Mouse (Mus musculus): Measurements from ENCODE around the gene Ipo8. TPM values are rescaled to one million over a fixed set of nuclear protein-coding genes. Genes with fewer than 3 reads are reported as not detected.

Ipo8 gene
- total and polyA plus RNA-seq, 3 experiments = 23.4 to 28.3 TPM; not detected in 1

GRCm38 (mm10) chr6:148750183-148750582 is 81.1 kb downstream of the Ipo8 start:
- TF ChIP-seq MAX (IDR thresholded peaks at IDR 0.05; ENCODE audit: low read length) = no peak
- no peak for TF ChIP-seq BHLHE40 (IDR thresholded peaks at IDR 0.05; ENCODE audit: borderline replicate concordance, low read depth, low read length)
- TF ChIP-seq ETS1 (IDR thresholded peaks at IDR 0.05; ENCODE audit: low read depth, low read length) = no peak
- no peak for TF ChIP-seq ELF1 (IDR thresholded peaks at IDR 0.05; ENCODE audit: low read depth, low read length)
- TF ChIP-seq TAL1 (IDR thresholded peaks at IDR 0.05; ENCODE audit: low read length) = no peak
- no peak for TF ChIP-seq EP300 (IDR thresholded peaks at IDR 0.05; ENCODE audit: low read depth in 1 of 2, low read length in 2 of 2)
- TF ChIP-seq GATA1 (IDR thresholded peaks at IDR 0.05; ENCODE audit: low read depth, low read length) = no peak
- TF ChIP-seq POLR2AphosphoS2 (IDR thresholded peaks at IDR 0.05; ENCODE audit: low read length) = no peak
- no peak for TF ChIP-seq NELFE (IDR thresholded peaks at IDR 0.05; ENCODE audit: low read depth, low read length)
- TF ChIP-seq CTCF (IDR thresholded peaks at IDR 0.05 in 2 of 3, conservative IDR thresholded peaks at IDR 0.05 in 1 of 3; ENCODE audit: control insufficient read depth in 1 of 3, insufficient read depth in 1 of 3, low read depth in 2 of 3, low read length in 3 of 3, poor library complexity in 1 of 3, severe bottlenecking in 1 of 3) = no peak
- TF ChIP-seq UBTF (IDR thresholded peaks at IDR 0.05; ENCODE audit: borderline replicate concordance, insufficient read depth, low read depth, low read length) = no peak
- no peak for TF ChIP-seq RCOR1 (IDR thresholded peaks at IDR 0.05; ENCODE audit: low read depth, low read length)
- no peak for TF ChIP-seq MYC (IDR thresholded peaks at IDR 0.05; ENCODE audit: low read depth, low read length)
- TF ChIP-seq SMC3 (IDR thresholded peaks at IDR 0.05; ENCODE audit: low read depth, low read length) = no peak
- no peak for TF ChIP-seq ZMIZ1 (IDR thresholded peaks at IDR 0.05; ENCODE audit: low read depth, low read length)
- no peak for TF ChIP-seq CHD1 (IDR thresholded peaks at IDR 0.05; ENCODE audit: low read depth, low read length)
- H3K79me2 ChIP-seq (ENCODE audit: control insufficient read depth, insufficient read depth, low read length, poor library complexity) = no peaks in the 10 kb centered on the region
- no peak overlapping the region for H3K4me3 ChIP-seq (ENCODE audit: control insufficient read depth in 1 of 2, insufficient read depth in 1 of 2, low read depth in 2 of 2, low read length in 2 of 2)
- DNase-seq (ENCODE audit: low read depth, low spot score) = no peak
- peaks cover 2 to 5% of the 10 kb centered on the region in 2 experiments for H3K27me3 ChIP-seq (ENCODE audit: control insufficient read depth in 1 of 2, insufficient read depth in 2 of 2, low read length in 2 of 2)
- no peak overlapping the region for H3K27ac ChIP-seq (ENCODE audit: control insufficient read depth, low read depth, low read length)
- H3K36me3 ChIP-seq (ENCODE audit: control insufficient read depth in 1 of 2, insufficient read depth in 2 of 2, low read length in 2 of 2) = no peaks in the 10 kb centered on the region
- no peak overlapping the region for H3K9ac ChIP-seq (ENCODE audit: control insufficient read depth, low read depth, low read length, poor library complexity, severe bottlenecking)
- H3K9me3 ChIP-seq (replicated peaks; ENCODE audit: insufficient read depth, low read length) = no peaks in the 10 kb centered on the region
- H3K4me1 ChIP-seq (ENCODE audit: control insufficient read depth in 1 of 2, insufficient read depth in 2 of 2, low read length in 2 of 2) = no peaks in the 10 kb centered on the region

- TF ChIP-seq USF1 (IDR thresholded peaks at IDR 0.05; ENCODE audit: low read depth, low read length) (no peak), GATA1 (IDR thresholded peaks at IDR 0.05; ENCODE audit: low read depth, low read length) (no peak), TAL1 (IDR thresholded peaks at IDR 0.05; ENCODE audit: low read length) (no peak), SMC3 (IDR thresholded peaks at IDR 0.05; ENCODE audit: low read depth, low read length) (no peak), CHD2 (IDR thresholded peaks at IDR 0.05; ENCODE audit: low read length) (no peak), CHD1 (IDR thresholded peaks at IDR 0.05; ENCODE audit: low read depth, low read length) (no peak), ETS1 (IDR thresholded peaks at IDR 0.05; ENCODE audit: low read depth, low read length) (no peak), EP300 (IDR thresholded peaks at IDR 0.05; ENCODE audit: low read depth in 1 of 2, low read length in 2 of 2) (no peak), ZMIZ1 (IDR thresholded peaks at IDR 0.05; ENCODE audit: low read depth, low read length) (no peak), POLR2AphosphoS5 (IDR thresholded peaks at IDR 0.05; ENCODE audit: borderline replicate concordance, low read depth, low read length) (no peak), NRF1 (IDR thresholded peaks at IDR 0.05; ENCODE audit: insufficient read depth, low read depth, low read length, poor library complexity, severe bottlenecking) (no peak), GABPA (IDR thresholded peaks at IDR 0.05; ENCODE audit: low read depth, low read length) (no peak), MAX (IDR thresholded peaks at IDR 0.05; ENCODE audit: low read length) (no peak), UBTF (IDR thresholded peaks at IDR 0.05; ENCODE audit: borderline replicate concordance, insufficient read depth, low read depth, low read length) (no peak), MAFK (IDR thresholded peaks at IDR 0.05; ENCODE audit: borderline replicate concordance, low read depth, low read length) (no peak), MAZ (IDR thresholded peaks at IDR 0.05; ENCODE audit: low read depth, low read length) (no peak), ZNF384 (IDR thresholded peaks at IDR 0.05; ENCODE audit: low read depth, low read length) (no peak), RCOR1 (IDR thresholded peaks at IDR 0.05; ENCODE audit: low read depth, low read length) (no peak), NELFE (IDR thresholded peaks at IDR 0.05; ENCODE audit: low read depth, low read length) (no peak), JUND (IDR thresholded peaks at IDR 0.05; ENCODE audit: low read depth, low read length) (no peak)
- no peaks in the 10 kb centered on the region for H3K4me1 ChIP-seq (ENCODE audit: control insufficient read depth in 1 of 2, insufficient read depth in 2 of 2, low read length in 2 of 2)
- no peak for DNase-seq (ENCODE audit: low read depth, low spot score)
- no peaks in the 10 kb centered on the region for H3K36me3 ChIP-seq (ENCODE audit: control insufficient read depth in 1 of 2, insufficient read depth in 2 of 2, low read length in 2 of 2)
- H3K9ac ChIP-seq (ENCODE audit: control insufficient read depth, low read depth, low read length, poor library complexity, severe bottlenecking) = no peak overlapping the region
- H3K79me2 ChIP-seq (ENCODE audit: control insufficient read depth, insufficient read depth, low read length, poor library complexity) = no peaks in the 10 kb centered on the region
- H3K9me3 ChIP-seq (replicated peaks; ENCODE audit: insufficient read depth, low read length) = no peaks in the 10 kb centered on the region
- H3K27ac ChIP-seq (ENCODE audit: control insufficient read depth, low read depth, low read length) = no peak overlapping the region
- peaks cover 0 to 6% of the 10 kb centered on the region in 2 experiments for H3K27me3 ChIP-seq (ENCODE audit: control insufficient read depth in 1 of 2, insufficient read depth in 2 of 2, low read length in 2 of 2)
- H3K4me3 ChIP-seq (ENCODE audit: control insufficient read depth in 1 of 2, insufficient read depth in 1 of 2, low read depth in 2 of 2, low read length in 2 of 2) = no peak overlapping the region
Observed at GRCm38 (mm10) chr6:148740521-148741226, 90.6 kb downstream of the Ipo8 start.

Data from MEL (cell line).